Mouse (Mus musculus) neural tube, embryonic 12.5 days (tissue): ENCODE measurements around the gene Ccdc40. TPM values are rescaled to one million over a fixed set of nuclear protein-coding genes. Genes with fewer than 3 reads are reported as not detected.

ENCODE experiments used
- ATAC-seq: fragments of 200-750 bp; cut with Nextera tagmentation; 2 replicates; pipeline ENCODE4 v1.8.0; 2017; ENCODE audit warnings: low read depth, mild to moderate bottlenecking, moderate TSS enrichment, moderate library complexity; ENCODE audit not compliant: low FRiP score
- H3K27ac ChIP-seq: fragments of 300-500 bp; sonication (generic); 2 replicates; pipeline ENCODE4 v1.5.1; 2016
- H3K27me3 ChIP-seq: fragments of 300-500 bp; sonication (generic); replicated peaks from 2 replicates; pipeline ENCODE4 v1.6.1; 2016; ENCODE audit warnings: mild to moderate bottlenecking
- H3K36me3 ChIP-seq: fragments of 300-500 bp; sonication (generic); 2 replicates; pipeline ENCODE4 v1.6.1; 2016; ENCODE audit warnings: mild to moderate bottlenecking
- H3K4me1 ChIP-seq: fragments of 300-500 bp; sonication (generic); 2 replicates; pipeline ENCODE4 v1.6.1; 2016
- H3K4me2 ChIP-seq: fragments of 300-500 bp; sonication (generic); replicated peaks from 2 replicates; pipeline ENCODE4 v1.6.1; 2016; ENCODE audit warnings: mild to moderate bottlenecking
- H3K4me3 ChIP-seq: fragments of 300-500 bp; sonication (generic); 2 replicates; pipeline ENCODE4 v1.5.1; 2016
- H3K9ac ChIP-seq: fragments of 300-500 bp; sonication (generic); 2 replicates; pipeline ENCODE4 v1.6.1; 2016; ENCODE audit warnings: mild to moderate bottlenecking
- H3K9me3 ChIP-seq: fragments of 300-500 bp; sonication (generic); 2 replicates; pipeline ENCODE4 v1.6.1; 2016; ENCODE audit warnings: mild to moderate bottlenecking
- WGBS: fragments of 180-500 bp; shearing (Covaris S2); methylation state at CpG from one replicate; pipeline ENCODE4 v1.1.7; 2016; 5-methylcytosine and 5-hydroxymethylcytosine counted together
- polyA plus RNA-seq: library from polyadenylated mRNA; unstranded; fragments of >200 nt; fragmentation: Nextera tagmentation; extraction: Ambion mirVana; gene quantifications from 2 replicates; pipeline ENCODE4 v1.2.1, GENCODE M21; 2016

Gene Ccdc40
- polyA plus RNA-seq, 1 experiment from 2014 or later, result 18.0 TPM

GRCm38 (mm10) chr11:119210321-119211100 is 17.9 kb upstream of the Ccdc40 start:
- Histone ChIP-seq H3K9me3 (no peaks in the 10 kb centered on the region), H3K4me2 (no peak overlapping the region), H3K27me3 (no peaks in the 10 kb centered on the region), H3K36me3 (peaks cover 45% of the 10 kb centered on the region), H3K9ac (no peak overlapping the region), H3K4me3 (no peak overlapping the region), H3K4me1 (peaks cover 29% of the 10 kb centered on the region), H3K27ac (no peak overlapping the region)
- 79% methylated on average over 32 of the region's 32 CpGs for WGBS
- no peak for ATAC-seq

DNA sequence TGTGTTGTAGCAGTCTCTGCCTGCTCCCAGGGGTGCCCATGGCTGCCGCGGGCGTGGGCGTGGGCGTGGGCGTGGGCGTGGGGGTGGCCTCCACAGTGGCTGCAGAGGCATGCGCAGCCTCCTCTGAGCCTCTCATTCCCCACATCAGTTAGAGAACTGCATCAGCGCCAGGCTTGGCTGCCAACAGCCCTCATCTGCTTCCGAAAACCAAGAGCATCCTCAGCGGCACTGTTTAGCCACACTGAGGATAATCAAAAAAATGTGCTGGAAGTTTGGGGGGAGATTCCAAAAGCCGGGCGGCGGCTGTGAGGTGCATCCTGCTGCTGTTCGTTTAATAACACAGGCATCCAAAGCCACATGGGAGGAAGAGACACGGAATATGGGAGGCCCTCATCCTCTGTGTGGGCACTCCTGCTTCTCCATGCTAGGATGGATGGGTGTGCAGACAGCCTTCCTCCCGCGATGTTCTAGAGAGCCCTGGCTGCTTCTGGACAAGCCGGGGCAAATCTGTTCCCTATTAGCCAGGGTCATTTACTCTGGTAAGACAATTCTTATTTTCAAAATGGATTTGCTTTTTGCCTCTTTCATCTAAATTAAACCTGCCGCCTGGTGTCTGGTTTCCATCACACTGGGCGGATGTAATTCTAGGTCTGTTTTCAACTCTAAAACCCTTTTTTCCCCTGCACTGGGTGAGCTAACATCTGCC is 16.6 kb upstream of the Ccdc40 start:
- H3K9me3 ChIP-seq, result no peaks in the 10 kb centered on the region
- H3K27ac ChIP-seq, result no peak overlapping the region
- no peaks in the 10 kb centered on the region for H3K27me3 ChIP-seq
- 90% methylated on average over 21 of the region's 21 CpGs for WGBS
- peaks cover 40% of the 10 kb centered on the region for H3K36me3 ChIP-seq
- no peak overlapping the region for H3K4me3 ChIP-seq
- H3K9ac ChIP-seq, result no peak overlapping the region
- peaks cover 41% of the 10 kb centered on the region for H3K4me1 ChIP-seq
- ATAC-seq, result no peak
- H3K4me2 ChIP-seq, result no peak overlapping the region

DNA sequence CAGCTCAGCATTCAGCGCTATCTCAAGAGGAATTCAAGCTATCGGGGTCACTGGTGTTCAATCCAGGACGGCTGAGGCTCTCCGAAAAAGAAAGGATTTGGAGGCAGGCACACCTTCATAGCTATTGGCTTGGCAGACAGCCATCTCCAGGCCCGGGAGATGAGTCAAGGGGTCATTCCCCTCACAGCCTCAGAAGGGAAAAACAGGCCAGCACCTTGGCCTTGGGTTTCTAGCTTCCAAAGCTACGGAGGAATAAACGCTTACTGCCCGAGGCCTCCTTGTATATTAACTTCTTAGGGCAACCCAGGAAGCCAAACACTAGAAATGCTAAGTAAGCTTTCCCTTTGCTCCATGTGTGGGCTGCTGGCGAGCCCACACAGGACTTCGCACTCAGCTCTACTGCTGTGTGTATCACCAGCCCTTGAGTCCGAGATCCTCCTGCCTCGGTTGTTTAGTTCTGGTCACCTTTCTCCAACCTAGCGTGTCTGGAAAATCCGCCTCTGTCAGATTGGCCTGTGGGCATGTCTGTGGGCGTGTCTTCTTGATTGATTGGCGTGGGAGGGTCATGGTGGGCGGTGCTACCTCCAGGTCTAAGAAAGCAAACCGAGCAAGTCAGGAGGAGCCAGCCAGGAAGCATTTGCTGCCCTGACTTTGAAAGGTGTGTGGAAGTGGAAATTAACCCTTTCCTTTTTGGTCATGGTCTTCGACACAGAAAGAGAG is 15.0 kb upstream of the Ccdc40 start:
- Histone ChIP-seq H3K4me3 (no peak overlapping the region), H3K9me3 (no peaks in the 10 kb centered on the region), H3K27me3 (no peaks in the 10 kb centered on the region), H3K4me1 (peaks cover 45% of the 10 kb centered on the region), H3K4me2 (no peak overlapping the region), H3K36me3 (peaks cover 29% of the 10 kb centered on the region), H3K9ac (no peak overlapping the region), H3K27ac (no peak overlapping the region)
- no peak for ATAC-seq
- WGBS, result 63% methylated on average over 19 of the region's 19 CpGs

- peak; percentile 76 for ATAC-seq
- 22% methylated on average over 18 of the region's 18 CpGs for WGBS
- Histone ChIP-seq H3K4me3 (no peak overlapping the region), H3K27ac (peak overlapping the region; percentile 84), H3K9ac (peak overlapping the region; percentile 27), H3K36me3 (peaks cover 10% of the 10 kb centered on the region; the same call in 1 of the 2 replicates), H3K27me3 (no peaks in the 10 kb centered on the region), H3K4me2 (peak overlapping the region; percentile 52), H3K4me1 (peaks cover 52% of the 10 kb centered on the region), H3K9me3 (no peaks in the 10 kb centered on the region)
Measured at GRCm38 (mm10) chr11:119215038-119215904, 13.1 kb upstream of the Ccdc40 start.

- Histone ChIP-seq H3K27me3 (no peaks in the 10 kb centered on the region), H3K9me3 (no peaks in the 10 kb centered on the region), H3K4me2 (peak overlapping the region; percentile 52), H3K9ac (peak overlapping the region; percentile 27; the same call in 1 of the 2 replicates), H3K4me3 (no peak overlapping the region), H3K27ac (peak overlapping the region; percentile 84), H3K4me1 (peaks cover 60% of the 10 kb centered on the region), H3K36me3 (peaks cover 5% of the 10 kb centered on the region; the same call in 1 of the 2 replicates)
- 43% methylated on average over 9 of the region's 9 CpGs for WGBS
- peak; percentile 14; the same call in 1 of the 2 replicates for ATAC-seq
Measured at GRCm38 (mm10) chr11:119215905-119216507, 12.4 kb upstream of the Ccdc40 start.

GRCm38 (mm10) chr11:119217861-119218260 is 10.5 kb upstream of the Ccdc40 start:
- no peak overlapping the region for H3K27ac ChIP-seq
- H3K9me3 ChIP-seq, result no peaks in the 10 kb centered on the region
- H3K36me3 ChIP-seq, result peaks cover 5% of the 10 kb centered on the region; the same call in 1 of the 2 replicates
- no peaks in the 10 kb centered on the region for H3K27me3 ChIP-seq
- H3K4me1 ChIP-seq, result peaks cover 75% of the 10 kb centered on the region
- no peak overlapping the region for H3K4me3 ChIP-seq
- 94% methylated on average over 6 of the region's 6 CpGs for WGBS
- no peak for ATAC-seq
- H3K4me2 ChIP-seq, result no peak overlapping the region
- no peak overlapping the region for H3K9ac ChIP-seq

DNA sequence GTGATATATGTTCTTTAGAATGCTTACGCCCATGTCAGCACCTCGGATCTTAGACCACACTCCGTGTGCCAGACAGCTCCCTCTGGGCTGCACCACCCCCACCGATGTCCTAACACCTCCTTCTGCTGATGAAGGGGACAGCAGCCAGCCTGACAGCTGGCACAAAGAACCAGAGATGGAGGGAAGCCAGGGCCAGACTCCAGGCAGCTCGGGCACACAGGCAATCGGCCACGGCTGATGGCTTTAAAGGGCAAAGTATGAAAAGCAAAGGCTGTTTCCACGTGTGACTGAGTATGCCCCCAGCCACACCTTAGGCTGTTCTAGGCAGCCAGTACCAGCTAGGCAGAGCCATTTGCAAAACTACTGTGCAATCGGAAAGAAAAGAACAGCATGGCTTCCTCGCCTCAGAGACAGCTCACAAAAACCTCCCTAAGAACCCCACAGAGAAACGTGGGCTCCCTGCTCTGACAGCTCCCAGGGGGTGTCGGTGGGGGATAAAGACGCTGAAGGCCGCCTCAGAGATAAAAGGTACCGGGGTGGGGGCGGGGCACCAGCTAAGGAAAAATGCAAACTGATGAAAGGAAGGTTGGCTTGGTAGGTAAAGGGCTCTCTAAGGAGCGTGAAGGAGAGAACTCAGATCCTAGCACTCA is 8.4 kb upstream of the Ccdc40 start:
- 10% methylated on average over 17 of the region's 17 CpGs for WGBS
- Histone ChIP-seq H3K27me3 (no peaks in the 10 kb centered on the region), H3K4me2 (peak overlapping the region; percentile 30), H3K36me3 (peaks cover 5% of the 10 kb centered on the region; the same call in 1 of the 2 replicates), H3K9me3 (no peaks in the 10 kb centered on the region), H3K4me3 (no peak overlapping the region), H3K4me1 (peaks cover 68% of the 10 kb centered on the region), H3K9ac (no peak overlapping the region), H3K27ac (0 out of 2 replicates have a peak overlapping the region, but pooled peaks have one; percentile 27)
- no peak for ATAC-seq

GRCm38 (mm10) chr11:119221812-119222510 is 6.4 kb upstream of the Ccdc40 start:
- no peaks in the 10 kb centered on the region for H3K27me3 ChIP-seq
- no peak for ATAC-seq
- 0 out of 2 replicates have a peak overlapping the region, but pooled peaks have one; percentile 5 for H3K4me2 ChIP-seq
- H3K36me3 ChIP-seq, result peaks cover 5% of the 10 kb centered on the region; the same call in 1 of the 2 replicates
- peaks cover 68% of the 10 kb centered on the region for H3K4me1 ChIP-seq
- H3K9me3 ChIP-seq, result no peaks in the 10 kb centered on the region
- WGBS, result 44% methylated on average over 9 of the region's 11 CpGs
- H3K27ac ChIP-seq, result no peak overlapping the region
- no peak overlapping the region for H3K4me3 ChIP-seq
- H3K9ac ChIP-seq, result no peak overlapping the region

DNA sequence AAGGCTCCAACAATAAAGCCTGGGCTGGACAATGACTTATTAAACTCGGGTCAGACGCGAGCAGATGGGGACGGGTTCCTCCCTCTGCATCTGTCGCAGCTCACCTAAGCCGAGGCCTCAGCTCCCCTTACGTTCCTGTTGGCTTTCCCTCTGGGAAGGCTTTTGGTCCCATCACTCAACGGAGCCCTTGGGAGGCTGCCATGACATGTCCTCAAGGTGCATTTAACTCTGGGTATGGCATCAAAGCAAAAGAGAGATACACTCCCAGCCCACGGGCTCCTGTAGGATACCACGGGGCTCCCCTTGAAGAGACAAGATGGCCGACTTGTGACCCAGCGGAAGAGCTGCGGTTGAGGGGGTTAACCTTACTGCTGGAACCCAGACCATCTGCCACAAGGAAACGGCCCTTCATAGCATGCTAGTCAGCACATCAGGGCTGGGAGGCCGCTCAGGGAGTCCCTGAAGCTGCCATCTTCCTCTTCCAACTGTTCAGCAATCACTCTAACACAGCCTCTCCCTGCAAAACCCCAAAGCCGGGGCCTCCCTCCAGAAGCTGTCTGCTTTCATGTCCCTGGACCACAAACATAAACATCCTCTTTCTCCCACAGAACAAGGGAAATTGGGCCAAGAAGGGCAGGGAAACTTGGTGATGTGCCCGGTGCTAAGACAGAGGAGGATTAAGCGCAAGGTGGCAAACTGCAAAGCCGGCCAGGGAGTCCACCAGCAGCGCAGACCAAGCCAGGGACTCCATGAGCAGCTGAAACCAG is 5.1 kb upstream of the Ccdc40 start:
- no peak overlapping the region for H3K27ac ChIP-seq
- WGBS, result 80% methylated on average over 20 of the region's 20 CpGs

DNA sequence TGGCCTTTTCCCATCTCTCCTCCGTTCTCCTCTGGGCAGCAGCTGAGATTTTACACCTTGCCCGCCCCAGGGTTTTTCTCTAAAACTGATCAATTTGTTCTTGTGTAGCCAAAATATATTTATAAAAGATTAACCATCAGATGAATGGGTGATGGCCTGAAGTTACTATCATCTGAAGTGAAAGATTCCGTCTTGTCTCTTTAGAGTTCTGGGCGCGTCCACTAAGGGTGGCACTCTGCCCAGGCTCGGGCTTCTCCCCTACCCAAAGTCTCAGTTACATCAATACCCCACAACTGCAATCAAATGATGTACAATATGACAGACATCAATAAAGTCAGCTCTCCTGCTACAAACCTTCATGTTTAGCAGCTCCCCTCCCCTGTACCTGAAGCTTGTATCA is 3.4 kb upstream of the Ccdc40 start:
- no peaks in the 10 kb centered on the region for H3K9me3 ChIP-seq
- no peak overlapping the region for H3K4me3 ChIP-seq
- H3K27ac ChIP-seq, result no peak overlapping the region
- peaks cover 73% of the 10 kb centered on the region for H3K4me1 ChIP-seq
- 96% methylated on average over 6 of the region's 6 CpGs for WGBS
- H3K27me3 ChIP-seq, result no peaks in the 10 kb centered on the region
- no peak overlapping the region for H3K9ac ChIP-seq
- ATAC-seq, result no peak
- no peak overlapping the region for H3K4me2 ChIP-seq
- no peaks in the 10 kb centered on the region; the same call in 1 of the 2 replicates for H3K36me3 ChIP-seq

More for the DNA sequence above, 5.1 kb upstream of the Ccdc40 start:
- no peak overlapping the region for H3K4me2 ChIP-seq
- no peak overlapping the region for H3K9ac ChIP-seq
- no peak overlapping the region for H3K4me3 ChIP-seq
- H3K4me1 ChIP-seq, result peaks cover 71% of the 10 kb centered on the region
- no peaks in the 10 kb centered on the region for H3K27me3 ChIP-seq
- ATAC-seq, result no peak
- no peaks in the 10 kb centered on the region for H3K9me3 ChIP-seq
- H3K36me3 ChIP-seq, result no peaks in the 10 kb centered on the region; the same call in 1 of the 2 replicates
